Mouse (Mus musculus) olfactory bulb, adult 2 months (tissue): ENCODE measurements around the gene Fignl2.

Source experiments
- CTCF ChIP-seq: fragments of 200-500 bp; IDR thresholded peaks from 2 replicates; pipeline ENCODE4 v1.5.1; 2012; ENCODE audit warnings: low read depth, mild to moderate bottlenecking, low read length, moderate library complexity; ENCODE audit not compliant: insufficient read depth
- POLR2A ChIP-seq: fragments of 200-500 bp; IDR thresholded peaks from 2 replicates; pipeline ENCODE4 v1.6.1; 2012; ENCODE audit warnings: mild to moderate bottlenecking, low read depth, low read length, moderate library complexity; ENCODE audit not compliant: insufficient read depth

GRCm38 (mm10) chr15:101078731-101079156, 377 bp upstream of the Fignl2 start:
- TF ChIP-seq POLR2A: no peak
- TF ChIP-seq CTCF: no peak
